Mouse (Mus musculus) limb, embryonic 14.5 days (tissue): ENCODE measurements around the gene Slc25a1. TPM values are rescaled to one million over a fixed set of nuclear protein-coding genes. Genes with fewer than 3 reads are reported as not detected.

Source experiments
- ATAC-seq: fragments of 200-750 bp; cut with Nextera tagmentation; 2 replicates; pipeline ENCODE4 v1.8.0; 2017; ENCODE audit warnings: low read depth, moderate number of reproducible peaks, moderate TSS enrichment; ENCODE audit not compliant: low FRiP score
- DNase-seq: peaks from one replicate; pipeline ENCODE4 v3.0.0-alpha.2; 2015; ENCODE audit warnings: low spot score
- H3K27ac ChIP-seq: fragments of 300-500 bp; sonication (generic); replicated peaks from 2 replicates; pipeline ENCODE4 v1.5.1; 2014; ENCODE audit warnings: low read depth, mild to moderate bottlenecking, low read length, moderate library complexity, mixed read lengths
- H3K27me3 ChIP-seq: fragments of 300-500 bp; sonication (generic); 2 replicates; pipeline ENCODE4 v1.6.1; 2014; ENCODE audit warnings: low read length, mixed read lengths; ENCODE audit not compliant: control insufficient read depth, insufficient read depth
- H3K36me3 ChIP-seq: fragments of 300-500 bp; sonication (generic); 2 replicates; pipeline ENCODE4 v1.6.1; 2014; ENCODE audit warnings: mild to moderate bottlenecking, low read length, moderate library complexity, mixed read lengths; ENCODE audit not compliant: control insufficient read depth, insufficient read depth
- H3K4me1 ChIP-seq: fragments of 300-500 bp; sonication (generic); 2 replicates; pipeline ENCODE4 v1.6.1; 2014; ENCODE audit warnings: antibody characterized with exemption, low read length, mixed read lengths; ENCODE audit not compliant: control insufficient read depth, insufficient read depth
- H3K4me2 ChIP-seq: fragments of 300-500 bp; sonication (generic); replicated peaks from 2 replicates; pipeline ENCODE4 v1.6.1; 2014; ENCODE audit warnings: low read depth, mild to moderate bottlenecking, low read length, moderate library complexity; ENCODE audit not compliant: severe bottlenecking
- H3K4me3 ChIP-seq: fragments of 300-500 bp; sonication (generic); replicated peaks from 2 replicates; pipeline ENCODE4 v1.5.1; 2014; ENCODE audit warnings: low read length
- H3K9ac ChIP-seq: fragments of 300-500 bp; sonication (generic); 2 replicates; pipeline ENCODE4 v1.6.1; 2014; ENCODE audit warnings: mild to moderate bottlenecking, low read depth, low read length, moderate library complexity; ENCODE audit not compliant: severe bottlenecking
- H3K9me3 ChIP-seq: fragments of 300-500 bp; sonication (generic); 2 replicates; pipeline ENCODE4 v1.6.1; 2016; ENCODE audit warnings: low read length; ENCODE audit not compliant: control insufficient read depth
- POLR2A ChIP-seq: fragments of 200-500 bp; IDR thresholded peaks from 2 replicates; pipeline ENCODE4 v1.8.0; 2012; ENCODE audit warnings: inconsistent platforms, mild to moderate bottlenecking, moderate library complexity, borderline replicate concordance; ENCODE audit not compliant: insufficient read depth, insufficient read length; ENCODE audit errors: extremely low read depth
- WGBS: fragments of 180-500 bp; shearing (Covaris S2); extraction: QIAGEN DNeasy Blood & Tissue Kit; methylation state at CpG from one replicate; pipeline ENCODE4 v1.1.7; 2014; 5-methylcytosine and 5-hydroxymethylcytosine counted together
- polyA plus RNA-seq, 2 experiments: library from polyadenylated mRNA; depleted of rRNA in 1 of 2; stranded (reverse) in 1 of 2; unstranded in 1 of 2; fragments of >200 nt; fragmentation: Nextera tagmentation in 1 of 2; extraction: Ambion mirVana in 1 of 2; gene quantifications; 2 replicates each; pipeline versions ENCODE4 v1.2.1 to v1.2.3; 2012 to 2014

Gene Slc25a1
- polyA plus RNA-seq, 2 experiments, result 55.0 to 70.4 TPM

DNA sequence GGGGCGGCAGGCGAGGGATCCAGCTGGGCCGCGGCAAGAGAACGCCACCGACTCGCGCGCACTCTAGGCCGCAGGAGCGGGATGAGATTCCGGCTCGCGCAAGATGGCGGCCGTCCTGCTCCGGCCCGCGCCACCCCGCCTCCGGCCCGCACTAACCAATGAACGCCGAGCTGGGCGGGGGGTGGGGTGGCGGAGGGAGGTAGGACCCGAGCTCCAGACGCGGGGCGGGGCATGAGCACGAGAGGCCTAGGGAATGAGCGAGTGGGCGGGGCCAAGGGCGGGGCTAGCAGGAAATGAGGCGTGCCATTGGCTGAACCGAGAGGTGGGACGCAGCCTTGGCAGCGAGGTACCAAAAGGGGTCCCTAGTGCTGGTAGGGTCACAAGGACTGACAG is 36.5 kb downstream of the Slc25a1 start, which contains the start of gene Gm20518:
Gm20518 (minus strand) TSS at position 105 of the 393 bp plus-strand sequence.
- Histone ChIP-seq H3K4me2 (peak within 1 kb of the TSS; percentile 83), H3K27ac (peak within 1 kb of the TSS; percentile 95), H3K36me3 (0 out of 2 replicates have a peak, but pooled peaks cover 4% of the 10 kb centered on the region), H3K9me3 (no peaks in the 10 kb centered on the region), H3K9ac (peak within 1 kb of the TSS; percentile 99), H3K4me1 (peaks cover 17% of the 10 kb centered on the region), H3K27me3 (no peaks in the 10 kb centered on the region), H3K4me3 (peak within 1 kb of the TSS; percentile 98)
- WGBS, result under 1% methylated on average over 25 of the region's 38 CpGs
- peak; percentile 99 for DNase-seq
- ATAC-seq, result peak; percentile 98
- TF ChIP-seq POLR2A, result peak; percentile 63; the same call in 1 of the 2 replicates

DNA sequence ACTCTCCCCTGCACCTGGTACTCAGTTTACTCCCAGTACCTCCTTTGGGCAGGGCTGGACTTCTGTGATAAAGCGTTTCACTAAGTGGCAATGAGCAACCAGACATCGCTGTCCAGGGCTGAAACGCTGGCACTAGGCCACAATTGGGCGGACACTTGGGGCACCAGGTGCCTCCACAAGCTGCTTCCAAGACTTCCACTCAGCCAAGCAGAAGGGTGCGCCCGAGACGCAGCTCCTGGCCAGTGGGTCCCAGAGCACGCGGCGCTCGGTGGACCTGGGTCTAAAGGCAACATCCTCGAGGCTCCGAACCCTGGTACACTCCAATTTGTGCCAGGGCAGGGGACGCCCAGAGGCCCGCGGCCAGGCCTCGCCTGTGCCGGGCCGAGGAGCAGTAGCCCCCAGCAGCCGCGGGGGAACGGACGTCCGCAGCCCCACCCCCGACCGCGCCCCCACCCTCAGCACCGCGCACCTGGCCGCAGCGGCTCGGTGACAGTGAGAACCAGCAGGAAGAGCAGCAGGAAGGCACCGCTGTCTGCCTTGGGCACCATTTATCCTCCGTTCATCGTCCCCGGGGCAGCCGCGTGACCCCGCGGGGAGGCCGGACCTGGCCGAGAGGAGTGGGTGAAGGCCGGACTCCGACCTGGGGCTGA is 37.0 kb downstream of the Slc25a1 start:
- H3K4me2 ChIP-seq, result peak overlapping the region; percentile 83
- peak; percentile 65 for DNase-seq
- H3K27me3 ChIP-seq, result no peaks in the 10 kb centered on the region
- peak overlapping the region; percentile 95 for H3K27ac ChIP-seq
- H3K36me3 ChIP-seq, result 0 out of 2 replicates have a peak, but pooled peaks cover 4% of the 10 kb centered on the region
- peak overlapping the region; percentile 98 for H3K4me3 ChIP-seq
- ATAC-seq, result peak; percentile 55
- no peak for TF ChIP-seq POLR2A
- peaks cover 17% of the 10 kb centered on the region for H3K4me1 ChIP-seq
- no peaks in the 10 kb centered on the region for H3K9me3 ChIP-seq
- WGBS, result 3% methylated on average over 39 of the region's 44 CpGs
- peak overlapping the region; percentile 99 for H3K9ac ChIP-seq

DNA sequence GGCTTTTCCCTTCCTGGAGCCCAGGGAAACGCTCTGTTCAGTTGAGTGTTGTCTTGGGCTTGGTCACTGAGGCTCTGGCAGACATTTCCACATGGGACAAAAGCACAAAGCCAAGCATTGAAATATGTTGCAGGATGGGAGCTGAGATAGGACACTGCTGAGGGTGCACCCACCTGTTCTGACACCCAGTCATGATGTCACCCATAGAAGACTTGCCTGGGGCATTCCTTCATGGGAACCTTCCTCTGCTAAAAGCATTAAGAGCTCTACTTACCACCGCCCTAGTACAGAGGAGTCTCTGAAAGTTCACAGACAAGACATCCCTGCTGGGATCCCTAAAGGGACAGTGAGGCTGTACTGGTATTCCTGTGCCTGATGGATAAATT is 37.7 kb downstream of the Slc25a1 start:
- 0 out of 2 replicates have a peak, but pooled peaks cover 4% of the 10 kb centered on the region for H3K36me3 ChIP-seq
- peak overlapping the region; percentile 98 for H3K4me3 ChIP-seq
- no peak for TF ChIP-seq POLR2A
- no peak overlapping the region for H3K27ac ChIP-seq
- no peak for DNase-seq
- peaks cover 17% of the 10 kb centered on the region for H3K4me1 ChIP-seq
- H3K9ac ChIP-seq, result peak overlapping the region; percentile 99
- 41% methylated on average over 2 of the region's 2 CpGs for WGBS
- H3K4me2 ChIP-seq, result peak overlapping the region; percentile 83
- ATAC-seq, result no peak
- no peaks in the 10 kb centered on the region for H3K27me3 ChIP-seq
- H3K9me3 ChIP-seq, result no peaks in the 10 kb centered on the region

DNA sequence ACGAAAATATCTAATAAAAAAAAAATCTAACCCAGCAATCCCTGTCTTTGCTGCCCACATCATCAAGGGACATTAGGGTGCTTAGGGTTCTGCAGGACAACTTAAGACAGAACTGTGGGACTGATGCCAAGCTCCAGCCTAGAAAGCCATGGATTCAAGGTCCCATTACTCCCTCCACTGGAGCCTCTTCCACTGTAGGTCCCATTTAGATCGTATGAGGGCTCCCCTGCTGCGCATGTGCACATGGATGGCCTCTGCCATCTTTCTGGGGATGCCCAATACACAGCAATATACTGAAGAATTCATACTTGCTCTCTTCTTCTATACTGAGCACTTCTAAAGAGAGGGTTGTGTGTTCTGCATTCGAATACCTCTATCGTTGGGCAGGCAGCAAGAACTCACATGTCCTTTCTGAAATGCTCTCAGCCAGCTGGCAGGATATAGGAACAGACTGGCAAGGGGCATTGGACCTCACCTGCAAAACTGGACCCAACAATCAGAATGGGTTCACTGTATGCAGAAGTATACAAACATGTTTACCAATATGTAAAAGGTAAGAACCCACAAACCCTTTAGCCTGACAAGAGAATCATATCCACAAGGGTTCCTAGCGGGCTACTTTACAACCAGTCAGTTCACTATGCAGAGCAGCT is 38.2 kb downstream of the Slc25a1 start:
- 78% methylated on average over 6 of the region's 6 CpGs for WGBS

DNA sequence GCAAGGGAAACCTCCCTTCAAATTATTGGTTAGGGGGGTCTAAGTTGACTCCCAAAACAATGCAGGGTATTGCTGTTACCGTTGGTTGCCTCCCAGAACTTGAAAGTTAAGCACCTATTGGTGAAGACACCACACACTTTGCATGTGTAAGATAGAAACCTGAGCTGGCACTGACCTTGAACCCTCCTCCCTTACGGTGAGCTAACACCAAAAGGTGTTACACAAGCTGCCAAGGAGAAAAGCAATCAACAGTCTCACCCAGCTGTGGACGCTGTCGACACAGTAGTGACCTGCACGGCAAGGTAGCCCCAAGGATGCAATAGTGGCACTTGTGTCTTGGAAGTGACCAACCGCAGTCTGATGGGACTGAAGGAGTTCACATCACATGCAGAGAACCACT is 43.9 kb downstream of the Slc25a1 start:
- ATAC-seq, result no peak
- WGBS, result 75% methylated on average over 6 of the region's 6 CpGs
- H3K9ac ChIP-seq, result no peak overlapping the region
- peaks cover 17% of the 10 kb centered on the region; the same call in 1 of the 2 replicates for H3K36me3 ChIP-seq
- no peak overlapping the region for H3K27ac ChIP-seq
- no peaks in the 10 kb centered on the region for H3K4me1 ChIP-seq
- DNase-seq, result no peak
- no peaks in the 10 kb centered on the region for H3K27me3 ChIP-seq
- no peak overlapping the region for H3K4me3 ChIP-seq
- no peaks in the 10 kb centered on the region for H3K9me3 ChIP-seq
- TF ChIP-seq POLR2A, result no peak
- no peak overlapping the region for H3K4me2 ChIP-seq

More for the DNA sequence above, 38.2 kb downstream of the Slc25a1 start:
- Histone ChIP-seq H3K9ac (0 out of 2 replicates have a peak overlapping the region, but pooled peaks have one; percentile 99), H3K9me3 (no peaks in the 10 kb centered on the region), H3K4me3 (peak overlapping the region; percentile 98), H3K4me1 (peaks cover 17% of the 10 kb centered on the region), H3K4me2 (peak overlapping the region; percentile 83), H3K27me3 (no peaks in the 10 kb centered on the region), H3K27ac (no peak overlapping the region), H3K36me3 (peaks cover 5% of the 10 kb centered on the region; the same call in 1 of the 2 replicates)
- no peak for ATAC-seq
- no peak for TF ChIP-seq POLR2A
- no peak for DNase-seq
